Mouse (Mus musculus) thymus, postnatal 36 days (tissue): ENCODE results near the gene Dnal1.
A peak's percentile ranks its signal among the peaks of the same experiment; 100 is the strongest.
"Not testable (repeated sequence)": the region's sequence is repeated elsewhere in the genome, so short reads cannot be mapped to it uniquely, and the experiment has no call there.

ENCODE experiments used
- DNase-seq, 2 experiments: peaks; one replicate each; pipeline ENCODE4 v3.0.0; 2022; ENCODE audit warnings: mixed read lengths in 2 of 2

The Dnal1 gene

GRCm38 (mm10) chr12:84114153-84114994 is at the start of gene Dnal1:
Gene Dnal1, plus strand, starts transcription at chr12:84114366.
- DNase-seq = peak; percentile 79 to 87

GRCm38 (mm10) chr12:84064621-84065020 is 49.5 kb upstream of the Dnal1 start:
- no peak for DNase-seq

GRCm38 (mm10) chr12:84067752-84068151 is 46.4 kb upstream of the Dnal1 start:
- no peak for DNase-seq

GRCm38 (mm10) chr12:84068296-84068695 is 45.9 kb upstream of the Dnal1 start:
- DNase-seq = no peak

GRCm38 (mm10) chr12:84068986-84069385 is 45.2 kb upstream of the Dnal1 start, which contains the start of gene Acot5:
Gene Acot5, plus strand, starts transcription at chr12:84069325.
- no peak for DNase-seq

GRCm38 (mm10) chr12:84069582-84069981 is 44.6 kb upstream of the Dnal1 start:
- DNase-seq = peak; percentile 20 to 36

- no peak for DNase-seq
Measured at GRCm38 (mm10) chr12:84071696-84072095, 42.5 kb upstream of the Dnal1 start.

GRCm38 (mm10) chr12:84077371-84077990 is 36.7 kb upstream of the Dnal1 start:
- no peak for DNase-seq

- no peak for DNase-seq
Measured at GRCm38 (mm10) chr12:84083842-84084241, 30.3 kb upstream of the Dnal1 start.

- no peak for DNase-seq
Measured at GRCm38 (mm10) chr12:84084581-84084980, 29.6 kb upstream of the Dnal1 start.

GRCm38 (mm10) chr12:84094666-84095065 is 19.5 kb upstream of the Dnal1 start:
- not testable (repeated sequence) for DNase-seq

- no peak for DNase-seq
Measured at GRCm38 (mm10) chr12:84099605-84100004, 14.6 kb upstream of the Dnal1 start.

- DNase-seq = no peak
Measured at GRCm38 (mm10) chr12:84100071-84100470, 14.1 kb upstream of the Dnal1 start.

- peak; percentile 29 to 41 for DNase-seq
Measured at GRCm38 (mm10) chr12:84100604-84101492, 13.3 kb upstream of the Dnal1 start, which contains the start of gene Acot6. Gene Acot6, plus strand, starts transcription at chr12:84100654.

GRCm38 (mm10) chr12:84101493-84101845 is 12.7 kb upstream of the Dnal1 start:
- DNase-seq = no peak

GRCm38 (mm10) chr12:84107012-84107411 is 7.2 kb upstream of the Dnal1 start:
- DNase-seq = no peak

GRCm38 (mm10) chr12:84107692-84108091 is 6.5 kb upstream of the Dnal1 start:
- DNase-seq = no peak

GRCm38 (mm10) chr12:84109924-84110323 is 4.2 kb upstream of the Dnal1 start:
- DNase-seq = no peak

GRCm38 (mm10) chr12:84110814-84111213 is 3.4 kb upstream of the Dnal1 start:
- DNase-seq = no peak

- no peak for DNase-seq
Measured at GRCm38 (mm10) chr12:84113676-84114075, 490 bp upstream of the Dnal1 start.

- DNase-seq = no peak
Measured at GRCm38 (mm10) chr12:84119584-84119983, 5.4 kb downstream of the Dnal1 start.

- no peak for DNase-seq
Measured at GRCm38 (mm10) chr12:84125892-84126291, 11.7 kb downstream of the Dnal1 start.

- DNase-seq = no peak
Measured at GRCm38 (mm10) chr12:84126899-84127298, 12.7 kb downstream of the Dnal1 start.
